Mouse (Mus musculus) central nervous system, embryonic 18 days (tissue): Measurements from ENCODE around the gene Ccdc106. TPM values are rescaled to one million over a fixed set of nuclear protein-coding genes. Genes with fewer than 3 reads are reported as not detected.

Source experiments
- polyA plus RNA-seq: library from polyadenylated mRNA; depleted of rRNA; stranded (reverse); fragments of >200 nt; gene quantifications from 2 replicates; pipeline ENCODE4 v1.2.3, GENCODE M21; 2012; rRNA removed

The Ccdc106 gene
- polyA plus RNA-seq = 70.7 and 72.2 TPM in 2 replicates

DNA sequence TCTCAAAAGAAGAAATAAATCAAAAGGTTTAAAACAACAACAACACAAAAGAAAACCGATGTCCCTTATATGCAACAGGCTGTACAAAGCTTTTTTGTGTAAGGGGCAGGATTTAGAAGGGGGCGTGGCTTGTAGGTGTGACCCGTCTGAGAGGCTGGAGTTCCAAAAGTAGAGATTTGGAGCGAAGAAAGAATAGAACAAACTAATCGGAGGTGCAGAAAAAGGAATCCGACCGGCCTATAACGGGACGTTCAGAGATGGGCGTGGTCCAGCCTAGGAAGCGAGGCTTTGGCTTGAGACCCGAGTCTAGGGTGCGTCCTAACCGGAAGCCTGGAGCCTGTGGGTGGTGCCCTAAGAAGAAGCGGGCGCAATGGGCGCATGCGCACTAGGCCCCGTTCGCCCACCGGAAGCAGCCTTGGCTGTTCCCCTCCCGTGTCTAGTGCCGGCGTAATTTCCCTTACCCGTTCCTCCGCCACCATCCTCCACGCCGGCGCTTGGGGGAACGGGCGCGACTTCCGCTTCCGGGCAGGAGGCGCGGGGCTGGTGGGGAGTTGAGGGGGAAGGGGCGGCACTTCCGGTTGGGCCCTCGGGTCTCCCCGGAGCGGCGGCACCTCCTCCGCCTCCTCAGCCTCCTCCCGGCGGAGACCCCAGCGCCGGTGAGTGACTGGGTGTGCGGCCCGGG is at the start of gene Ccdc106, which contains the start of gene Zfp865:
Gene Ccdc106 (plus strand): TSS at position 554 of the 682 bp plus-strand sequence.
Gene Zfp865 (plus strand): TSS at position 377 of the 682 bp plus-strand sequence.

DNA sequence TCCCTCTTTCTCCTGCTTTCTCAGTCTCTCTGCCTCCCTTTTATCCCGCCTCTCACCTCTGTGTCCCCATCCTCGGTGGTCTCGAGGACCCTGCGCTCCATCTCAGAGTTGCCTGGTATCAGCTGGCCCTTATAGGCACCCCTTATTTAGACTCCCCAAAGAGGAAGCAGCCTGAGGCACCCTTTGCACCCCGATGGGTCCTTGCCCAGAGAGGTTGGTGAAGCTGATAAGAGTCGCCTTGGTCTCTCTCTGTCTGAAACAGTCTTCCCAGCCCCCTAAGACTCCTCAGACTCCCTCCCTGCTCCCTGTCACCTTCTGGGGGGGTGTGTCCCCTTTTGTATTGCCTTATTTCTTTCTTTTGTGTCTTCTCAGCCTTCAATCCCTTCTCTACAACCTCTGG is 49.3 kb upstream of the Ccdc106 start, which contains the start of gene Sbk3:
Gene Sbk3 (minus strand): TSS at position 101 of the 400 bp plus-strand sequence.

DNA sequence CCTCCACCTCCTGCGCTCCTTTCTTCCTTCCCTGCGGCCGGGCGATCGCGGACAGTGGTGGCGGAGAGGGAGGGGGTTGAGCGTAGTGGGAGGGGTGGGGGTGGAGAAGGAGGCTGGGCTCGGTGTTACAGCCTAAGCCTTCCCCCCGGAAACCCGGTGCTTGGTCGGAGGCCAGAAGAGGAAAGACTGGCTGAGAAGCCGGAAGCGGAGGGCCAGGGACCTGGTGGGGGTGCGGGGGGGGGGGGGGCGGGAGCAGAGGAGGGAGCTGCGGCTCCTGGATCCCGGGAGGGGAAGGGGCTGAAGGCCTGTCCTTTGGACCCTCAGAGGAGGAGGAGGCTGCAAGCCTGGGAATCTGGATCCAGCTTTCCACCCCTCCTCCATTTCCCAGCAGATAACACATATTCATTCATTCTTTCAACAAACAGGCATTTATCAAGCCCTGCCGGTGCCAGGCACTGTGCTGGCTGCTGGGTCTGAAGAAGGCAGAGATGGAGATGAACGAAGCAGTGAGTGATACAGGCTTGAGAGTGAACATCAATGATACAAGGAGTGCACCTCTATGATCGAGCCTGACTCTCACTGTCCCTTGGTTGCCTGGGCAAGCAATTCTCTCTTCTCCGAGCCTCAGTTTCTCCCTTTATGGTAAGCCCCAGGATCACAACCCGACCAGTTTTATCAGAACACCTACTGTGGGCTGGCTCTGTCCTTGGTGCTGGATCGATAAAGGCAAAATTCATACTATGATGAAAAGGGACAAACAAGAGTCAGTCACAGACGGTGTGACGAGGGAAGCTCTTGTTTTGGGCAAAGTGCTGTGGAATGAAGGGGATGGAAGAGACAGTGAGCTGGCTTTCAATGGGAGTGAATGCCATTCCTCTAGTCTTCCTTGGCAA is 24.1 kb upstream of the Ccdc106 start, which contains the start of gene Zfp579:
Gene Zfp579 (minus strand): TSS at position 156 of the 893 bp plus-strand sequence.

DNA sequence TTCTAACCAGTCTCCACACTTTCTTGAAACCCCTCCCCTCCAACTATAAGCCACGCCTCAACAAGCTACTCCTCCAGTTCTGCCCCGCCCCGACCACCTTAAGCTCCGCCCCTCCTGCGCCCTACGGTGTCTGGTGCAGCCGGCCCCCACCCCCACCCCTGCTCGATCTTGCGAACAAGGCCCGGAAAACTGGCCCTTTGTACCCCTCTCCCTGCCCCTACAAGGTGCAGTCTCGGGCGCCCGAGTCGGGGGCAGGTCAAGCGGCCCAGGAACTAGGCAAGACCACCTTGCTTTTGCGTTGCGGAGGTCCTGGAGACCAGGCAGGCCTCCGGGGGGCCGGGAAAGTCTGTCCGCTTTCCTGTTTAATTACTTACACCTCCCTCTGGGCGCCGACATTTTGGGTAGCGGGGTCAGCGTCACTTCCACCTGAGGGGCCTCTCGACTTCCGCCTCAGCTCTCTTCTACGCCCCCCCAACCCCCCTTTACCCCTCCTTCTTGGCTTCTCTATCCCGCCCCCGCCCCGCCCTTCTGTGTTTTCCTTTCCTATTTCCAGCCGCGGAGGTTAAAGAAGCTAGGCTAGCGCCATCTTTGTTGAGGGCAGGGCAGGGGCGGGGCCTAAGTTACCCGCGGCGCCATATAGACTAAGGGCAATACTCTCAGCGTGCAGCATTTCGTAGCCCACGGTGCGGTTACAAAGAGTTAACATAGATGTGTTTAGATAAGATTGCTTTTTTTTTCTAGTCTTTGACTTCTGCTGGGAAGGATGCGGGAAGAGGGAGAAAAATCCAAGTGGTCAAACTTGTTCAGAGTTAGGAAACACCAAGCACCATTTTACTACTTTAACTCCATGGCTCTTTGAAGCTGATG is 5.9 kb upstream of the Ccdc106 start, which contains the start of the genes Zfp524 and Fiz1:
Gene Zfp524 (plus strand): TSS at position 165 of the 867 bp plus-strand sequence.
Gene Fiz1 (minus strand): TSS at position 447 of the 867 bp plus-strand sequence.

DNA sequence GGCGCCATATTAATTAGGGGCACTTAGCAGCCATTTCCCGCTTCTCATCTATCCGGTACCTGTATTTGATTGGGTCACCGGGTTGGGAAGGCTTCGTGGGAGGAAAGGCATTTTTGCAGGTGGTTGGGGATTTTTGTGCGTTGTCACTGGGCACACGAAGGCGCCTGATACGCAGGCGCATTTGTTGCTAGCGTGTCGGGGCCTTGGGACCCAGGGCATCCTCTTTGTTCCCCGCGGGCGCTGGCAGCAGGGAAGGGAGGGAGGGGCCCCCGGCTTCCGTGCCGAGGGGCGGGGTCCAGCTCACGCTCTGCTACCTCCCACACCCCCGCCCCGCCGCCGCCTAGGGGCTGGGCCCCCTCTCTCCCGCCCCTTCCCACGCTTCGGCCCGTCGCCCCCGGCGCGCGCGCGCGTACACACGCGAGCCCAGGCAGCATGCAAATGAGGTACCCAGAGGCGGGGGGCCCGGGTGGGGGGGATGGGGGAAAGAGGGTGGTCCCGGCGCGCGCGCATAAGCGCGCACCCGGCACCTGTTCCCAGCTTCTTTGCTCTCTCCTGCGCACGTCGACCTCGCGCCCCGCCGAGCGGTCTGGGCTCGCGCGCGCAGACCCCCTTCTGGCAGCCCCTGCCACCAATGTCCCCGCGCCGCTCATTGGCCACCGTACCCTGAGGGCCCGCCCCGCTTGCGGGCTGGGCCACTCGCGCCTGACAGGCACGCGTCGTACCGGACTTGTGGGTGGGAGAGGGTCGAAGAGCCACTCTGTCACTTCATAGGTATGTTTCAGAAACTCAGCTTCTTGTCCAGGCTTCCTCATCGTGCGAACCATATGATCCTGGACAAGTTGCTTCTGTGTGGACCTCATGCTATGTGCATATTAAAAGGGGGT is 5.0 kb upstream of the Ccdc106 start, which contains the start of gene Gm44973:
Gene Gm44973 (plus strand): TSS at position 379 of the 884 bp plus-strand sequence.

DNA sequence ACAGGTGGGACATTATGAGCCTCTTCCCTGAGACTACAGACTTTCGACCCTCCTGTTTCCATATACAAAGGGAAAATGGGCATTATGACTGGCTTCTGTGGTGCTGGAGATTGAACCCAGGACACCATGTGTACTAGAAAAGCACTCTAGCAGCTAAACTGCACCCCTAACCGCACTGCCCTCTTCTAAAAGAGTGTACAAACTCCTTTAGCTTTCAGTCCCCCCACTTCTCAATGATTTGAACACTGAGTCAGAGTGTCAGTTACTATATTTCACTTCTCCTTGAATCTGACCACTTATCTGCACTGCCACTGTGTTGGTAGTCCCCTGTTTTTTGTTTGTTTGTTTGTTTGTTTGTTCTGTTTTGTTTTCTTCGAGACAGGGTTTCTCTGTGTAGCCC is 13.5 kb downstream of the Ccdc106 start, which contains the start of gene 4632433K11Rik:
Gene 4632433K11Rik (plus strand): TSS at position 301 of the 400 bp plus-strand sequence.

DNA sequence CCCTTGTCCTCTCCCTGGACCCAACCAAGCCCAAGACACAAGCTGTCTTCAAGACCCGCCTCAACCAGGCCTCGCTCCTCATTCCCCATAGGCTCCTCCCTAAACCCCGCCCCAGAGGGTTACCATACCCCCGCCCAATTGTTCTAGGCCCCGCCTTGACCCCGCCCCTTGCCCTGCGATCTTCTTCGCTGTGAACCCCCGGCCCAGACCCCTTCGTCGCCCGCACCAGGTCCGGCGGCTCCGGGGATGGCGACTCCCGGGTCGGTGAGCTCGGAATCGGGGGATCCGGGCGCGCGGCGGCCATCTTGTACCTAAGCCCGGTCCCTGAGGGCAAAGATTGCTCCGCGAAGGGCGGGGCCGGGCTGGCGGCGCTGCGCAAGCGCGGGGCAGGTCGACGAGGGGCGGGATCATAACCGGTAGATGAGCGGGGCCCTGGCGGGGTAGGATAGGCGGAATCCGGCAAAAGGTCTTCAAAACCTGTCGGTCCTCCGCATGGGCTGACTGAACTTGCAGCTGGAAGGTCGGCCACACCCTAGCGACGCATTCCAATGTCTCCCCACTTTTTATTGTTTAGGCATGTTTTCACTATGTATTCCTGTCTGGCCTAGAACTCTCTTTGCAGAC is 17.9 kb downstream of the Ccdc106 start, which contains the start of gene Zfp784:
Gene Zfp784 (minus strand): TSS at position 338 of the 624 bp plus-strand sequence.

DNA sequence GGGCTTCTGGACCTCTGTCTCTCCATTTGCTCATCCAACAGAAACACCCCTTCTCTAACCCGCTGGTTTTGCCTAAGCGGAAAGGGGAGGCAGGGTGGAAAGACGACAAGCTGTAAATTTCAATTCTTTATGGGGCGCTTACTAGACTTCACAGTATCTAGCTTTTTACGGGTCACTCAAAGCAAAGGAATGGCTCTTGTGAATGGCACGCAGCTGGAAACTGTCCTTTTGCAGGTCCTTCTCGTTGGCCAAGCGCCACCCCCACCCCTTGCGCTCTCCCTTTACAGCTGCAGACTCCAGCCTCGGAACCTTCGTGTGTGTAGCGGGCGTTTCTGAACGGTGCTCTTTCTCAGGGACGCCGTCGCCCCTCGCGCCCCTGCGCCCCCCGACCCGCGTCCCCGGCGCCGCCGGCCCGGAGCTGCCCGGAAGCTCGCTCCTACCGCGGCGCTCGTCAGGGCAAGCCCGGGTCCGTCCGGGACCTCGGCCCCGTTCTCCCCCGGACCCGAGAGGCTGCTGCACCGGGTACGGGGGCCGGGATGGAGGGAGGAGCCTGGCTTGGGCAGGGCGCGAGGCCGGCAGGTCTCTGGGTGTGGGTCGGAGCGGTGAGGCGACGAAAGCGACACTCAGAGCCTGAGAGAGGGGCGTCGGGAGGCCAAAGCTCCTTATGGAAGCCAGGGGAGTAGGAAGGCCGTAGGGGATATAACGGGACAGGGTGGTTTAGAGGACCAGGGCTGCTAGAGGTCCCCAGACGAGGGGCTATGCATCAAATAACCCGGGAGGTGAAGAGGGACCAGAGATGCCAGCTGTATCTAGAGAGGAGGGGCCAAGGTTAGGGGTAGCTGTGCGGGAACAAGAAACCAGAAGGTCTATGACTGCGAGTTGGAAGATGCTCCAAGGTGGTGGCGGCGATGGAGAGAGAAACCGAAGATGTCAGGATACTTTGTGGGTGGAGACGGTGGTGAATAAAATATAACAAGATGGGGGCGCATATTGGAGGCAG is 31.1 kb downstream of the Ccdc106 start, which contains the start of gene Zfp580:
Gene Zfp580 (plus strand): TSS at position 346 of the 1,000 bp plus-strand sequence.

DNA sequence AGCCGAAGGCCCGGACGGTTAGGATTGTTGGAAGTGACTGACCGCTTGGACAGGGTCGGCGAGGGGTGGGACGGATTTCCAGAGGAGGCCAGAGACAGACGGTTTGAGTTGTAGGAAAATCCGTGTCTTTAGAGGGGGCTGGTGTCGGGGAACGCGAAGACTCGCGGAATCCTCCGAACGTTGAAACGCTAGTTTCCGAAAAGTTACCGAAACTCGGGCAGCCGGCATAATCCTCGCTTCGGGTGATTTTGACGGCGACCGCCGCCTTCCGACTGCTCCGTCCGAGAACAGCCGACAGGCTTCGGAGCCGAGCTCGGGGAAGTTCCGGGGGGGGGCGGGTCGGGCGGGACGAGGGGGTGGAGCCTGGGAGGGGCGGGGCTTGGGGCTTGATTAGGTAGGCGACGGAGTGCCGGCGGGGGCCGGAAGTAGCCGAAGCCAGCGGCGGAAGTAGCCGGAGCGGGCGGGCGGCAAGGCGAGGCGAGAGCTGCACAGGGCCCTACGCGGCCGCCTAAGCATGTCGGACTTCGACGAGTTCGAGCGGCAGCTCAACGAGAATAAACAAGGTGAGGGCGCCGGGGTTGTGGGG is 41.5 kb downstream of the Ccdc106 start, which contains the start of gene U2af2:
Gene U2af2 (plus strand): TSS at position 370 of the 586 bp plus-strand sequence.

DNA sequence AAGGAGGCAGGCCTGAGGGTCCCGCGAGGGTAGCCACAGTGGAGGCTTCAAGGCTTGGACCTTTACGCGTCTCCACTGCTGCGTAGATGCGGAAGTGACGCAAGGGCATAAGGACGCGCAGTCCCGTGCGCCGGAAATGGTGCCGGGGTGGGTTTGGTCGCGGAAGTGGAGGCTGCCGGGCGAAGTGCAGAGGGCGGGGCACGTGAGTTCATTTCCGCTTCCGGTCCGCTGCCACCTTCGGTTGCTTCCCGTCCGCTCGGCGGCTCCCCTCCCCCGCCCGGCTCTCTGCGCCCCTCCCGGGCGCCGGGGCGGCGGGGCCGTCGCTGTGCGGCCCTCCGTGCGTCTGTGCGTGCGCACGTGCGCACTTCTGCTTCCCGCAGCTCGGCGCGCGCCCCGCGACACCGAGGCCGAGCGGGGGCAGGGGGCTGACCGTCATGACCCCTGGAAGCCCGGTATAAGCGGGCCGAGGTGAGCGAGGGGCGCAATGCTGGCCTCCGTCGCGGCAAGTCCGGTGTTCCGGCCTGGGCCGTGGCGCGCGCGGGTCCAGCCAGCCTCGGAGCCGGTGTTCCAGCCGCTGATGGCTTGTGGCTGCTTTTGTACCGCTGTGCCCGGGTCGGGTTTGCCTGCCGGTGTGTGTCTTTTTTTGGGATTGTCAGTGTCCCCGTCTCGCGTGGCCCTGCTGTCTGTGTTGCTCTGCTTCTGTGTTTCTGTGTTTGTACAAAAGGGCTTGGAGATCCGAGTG is 59.8 kb downstream of the Ccdc106 start, which contains the start of gene Epn1:
Gene Epn1 (plus strand): TSS at position 226 of the 742 bp plus-strand sequence.

Other genes starting within 250 kb of the Ccdc106 start
- 0.03 TPM in 1 of 2 replicates, not detected in the other for gene Fam71e2, start 249.3 kb upstream of the Ccdc106 start, polyA plus RNA-seq
- gene Il11, start 237.7 kb upstream of the Ccdc106 start, polyA plus RNA-seq = 0.49 and 0.62 TPM in 2 replicates
- not detected in 2 replicates for gene Tmem190, start 237.6 kb upstream of the Ccdc106 start, polyA plus RNA-seq
- gene Tmem238, start 230.9 kb upstream of the Ccdc106 start, polyA plus RNA-seq = 6.4 and 7.8 TPM in 2 replicates
- gene Rpl28, start 227.7 kb upstream of the Ccdc106 start, polyA plus RNA-seq = 289 and 373 TPM in 2 replicates
- 351 and 378 TPM in 2 replicates for gene Ube2s, start 208.0 kb upstream of the Ccdc106 start, polyA plus RNA-seq
- gene Shisa7, start 175.9 kb upstream of the Ccdc106 start, polyA plus RNA-seq = 155 and 178 TPM in 2 replicates
- 2.4 and 3.1 TPM in 2 replicates for gene Isoc2b, start 150.3 kb upstream of the Ccdc106 start, polyA plus RNA-seq
- 6.4 and 7.5 TPM in 2 replicates for gene Isoc2a, start 143.4 kb upstream of the Ccdc106 start, polyA plus RNA-seq
- gene Gm36210, start 114.0 kb upstream of the Ccdc106 start, polyA plus RNA-seq = 0.89 and 1.0 TPM in 2 replicates
- gene Zfp628, start 105.3 kb upstream of the Ccdc106 start, polyA plus RNA-seq = 8.0 and 9.8 TPM in 2 replicates
- 34.3 and 37.0 TPM in 2 replicates for gene Nat14, start 98.5 kb upstream of the Ccdc106 start, polyA plus RNA-seq
- 2.5 and 3.2 TPM in 2 replicates for gene Ssc5d, start 94.8 kb upstream of the Ccdc106 start, polyA plus RNA-seq
- gene Sbk2, start 56.1 kb upstream of the Ccdc106 start, polyA plus RNA-seq = 0.12 and 0.23 TPM in 2 replicates
- gene Sbk3, start 49.4 kb upstream of the Ccdc106 start, polyA plus RNA-seq = 1.9 and 2.0 TPM in 2 replicates
- gene Zfp579, start 24.4 kb upstream of the Ccdc106 start, polyA plus RNA-seq = 83.5 and 95.4 TPM in 2 replicates
- 9.7 and 10.5 TPM in 2 replicates for gene Zfp524, start 6.1 kb upstream of the Ccdc106 start, polyA plus RNA-seq
- gene Fiz1, start 5.9 kb upstream of the Ccdc106 start, polyA plus RNA-seq = 30.6 and 33.0 TPM in 2 replicates
- not detected in 2 replicates for gene Gm44973, start 5.1 kb upstream of the Ccdc106 start, polyA plus RNA-seq
- 28.3 and 32.9 TPM in 2 replicates for gene Zfp865, start 177 bp upstream of the Ccdc106 start, polyA plus RNA-seq
- not detected in 2 replicates for gene 4632433K11Rik, start 13.6 kb downstream of the Ccdc106 start, polyA plus RNA-seq
- 5.8 and 7.8 TPM in 2 replicates for gene Zfp784, start 17.9 kb downstream of the Ccdc106 start, polyA plus RNA-seq
- 46.8 and 62.8 TPM in 2 replicates for gene Zfp580, start 31.0 kb downstream of the Ccdc106 start, polyA plus RNA-seq
- gene U2af2, start 41.6 kb downstream of the Ccdc106 start, polyA plus RNA-seq = 319 and 341 TPM in 2 replicates
- 180 and 196 TPM in 2 replicates for gene Epn1, start 59.7 kb downstream of the Ccdc106 start, polyA plus RNA-seq
- gene Rfpl4, start 96.4 kb downstream of the Ccdc106 start, polyA plus RNA-seq = not detected in 2 replicates
- gene Rasl2-9, start 105.4 kb downstream of the Ccdc106 start, polyA plus RNA-seq = 0.36 and 0.44 TPM in 2 replicates
- gene Vmn1r55, start 129.1 kb downstream of the Ccdc106 start, polyA plus RNA-seq = not detected in 2 replicates
- not detected in 2 replicates for gene Vmn1r56, start 176.2 kb downstream of the Ccdc106 start, polyA plus RNA-seq
- not detected in 2 replicates for gene Vmn1r57, start 197.9 kb downstream of the Ccdc106 start, polyA plus RNA-seq